ENCODE assay signal across 23 mouse cellular contexts in the genomic region with DNA sequence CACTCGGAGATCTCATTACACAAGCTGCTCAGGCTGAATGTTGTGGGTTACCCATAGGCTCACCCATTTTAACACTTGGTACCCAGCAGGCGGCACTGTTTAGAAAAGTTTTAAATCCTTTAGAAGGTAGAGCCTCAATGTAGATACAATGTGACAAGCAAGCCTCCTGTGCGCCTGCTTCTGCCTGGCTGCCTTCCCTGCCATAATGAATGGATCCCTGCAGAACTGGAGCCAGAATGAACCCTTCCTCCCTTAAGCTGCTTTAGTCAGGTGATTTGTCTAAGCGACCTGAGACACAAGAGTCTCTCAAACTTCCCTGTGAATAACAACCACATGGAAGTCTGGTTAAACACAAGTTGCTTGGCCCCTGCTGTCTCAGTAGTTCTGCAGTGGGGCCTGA.
DNase-seq lines count a peak whose midpoint lies in the region; ATAC-seq and TF ChIP-seq lines count a peak whose summit lies in the region.
"Had no signal": no experiment of that assay in that cellular context is flagged by ENCODE, and none has a peak within 500 bp of the region (broad histone marks: within the 10 kb centered on the region; RNA-seq: fewer than 3 reads in every experiment).

No protein-coding gene starts in this region.

- H3K4me3 ChIP-seq in embryonic facial prominence, embryonic 11.5 days (ENCODE audit: low read depth, low read length): no peak overlapping the region
- no peak overlapping the region for H3K4me3 ChIP-seq in embryonic facial prominence, embryonic 10.5 days
- H3K4me3 ChIP-seq in layer of hippocampus, adult 2 months: no peak overlapping the region
- H3K4me3 ChIP-seq in E14TG2a.4 (replicated peaks; ENCODE audit: low read length): no peak overlapping the region
- H3K4me3 ChIP-seq in midbrain, embryonic 15.5 days: no peak overlapping the region
- H3K4me3 ChIP-seq: embryonic facial prominence, embryonic 13.5 days; forebrain, embryonic 12.5 days; heart, embryonic 13.5 days; hindbrain, embryonic 13.5 days had no signal

- H3K9ac ChIP-seq in embryonic facial prominence, embryonic 11.5 days (replicated peaks; ENCODE audit: low read length): no peak overlapping the region
- H3K9ac ChIP-seq in midbrain, embryonic 15.5 days: no peak overlapping the region
- H3K9ac ChIP-seq: embryonic facial prominence, embryonic 13.5 days; forebrain, embryonic 12.5 days; heart, embryonic 13.5 days; hindbrain, embryonic 13.5 days had no signal

- H3K36me3 ChIP-seq in embryonic facial prominence, embryonic 11.5 days (replicated peaks; ENCODE audit: control insufficient read depth, insufficient read depth, low read depth, low read length): no peaks in the 10 kb centered on the region
- H3K36me3 ChIP-seq in embryonic facial prominence, embryonic 10.5 days (replicated peaks): no peaks in the 10 kb centered on the region
- no peaks in the 10 kb centered on the region for H3K36me3 ChIP-seq in E14TG2a.4 (ENCODE audit: insufficient read depth, low read length)
- H3K36me3 ChIP-seq in midbrain, embryonic 15.5 days (replicated peaks): no peaks in the 10 kb centered on the region
- H3K36me3 ChIP-seq: embryonic facial prominence, embryonic 13.5 days; forebrain, embryonic 12.5 days; heart, embryonic 13.5 days; hindbrain, embryonic 13.5 days had no signal

- H3K4me2 ChIP-seq in embryonic facial prominence, embryonic 11.5 days (ENCODE audit: low read depth, low read length): no peak overlapping the region
- no peak overlapping the region for H3K4me2 ChIP-seq in midbrain, embryonic 15.5 days
- H3K4me2 ChIP-seq: embryonic facial prominence, embryonic 13.5 days; forebrain, embryonic 12.5 days; heart, embryonic 13.5 days; hindbrain, embryonic 13.5 days had no signal

- no peak overlapping the region for H3K27ac ChIP-seq in embryonic facial prominence, embryonic 11.5 days (replicated peaks; ENCODE audit: low read depth, low read length)
- H3K27ac ChIP-seq in embryonic facial prominence, embryonic 10.5 days (replicated peaks): no peak overlapping the region
- H3K27ac ChIP-seq in layer of hippocampus, adult 2 months: no peak overlapping the region
- no peak overlapping the region for H3K27ac ChIP-seq in midbrain, embryonic 15.5 days
- H3K27ac ChIP-seq: embryonic facial prominence, embryonic 13.5 days; forebrain, embryonic 12.5 days; heart, embryonic 13.5 days; hindbrain, embryonic 13.5 days; hindbrain, postnatal 0 days had no signal

- peak; percentile 9 for DNase-seq in embryonic facial prominence, embryonic 11.5 days (ENCODE audit: low spot score)
- DNase-seq in embryonic facial prominence, embryonic 10.5 days (ENCODE audit: low spot score): no peak
- DNase-seq in layer of hippocampus, adult 2 months (ENCODE audit: low spot score in 2 of 2): no peak
- no peak for DNase-seq in layer of hippocampus, postnatal 10 days (ENCODE audit: low spot score in 2 of 2)
- DNase-seq in R1 (ENCODE audit: low read depth, low spot score): peak; percentile 33
- no peak for DNase-seq in right cerebral cortex, postnatal 14 days
- DNase-seq: adrenal gland, adult 8-10 months; adrenal gland, postnatal 36 days; cerebellum, adult 11 months; cerebellum, adult 8-10 months; cerebellum, postnatal 14 days; embryo, embryonic 11 days; gastrocnemius, postnatal 10 days; heart, postnatal 36 days had no signal

- 57% methylated on average over 4 of the region's 4 CpGs for WGBS in embryonic facial prominence, embryonic 11.5 days
- 58% methylated on average over 4 of the region's 4 CpGs for WGBS in embryonic facial prominence, embryonic 10.5 days
- WGBS in midbrain, embryonic 15.5 days: 55% methylated on average over 4 of the region's 4 CpGs

- H3K4me1 ChIP-seq in embryonic facial prominence, embryonic 11.5 days (ENCODE audit: control insufficient read depth, insufficient read depth, low read length): no peaks in the 10 kb centered on the region
- no peaks in the 10 kb centered on the region for H3K4me1 ChIP-seq in embryonic facial prominence, embryonic 10.5 days
- H3K4me1 ChIP-seq in E14TG2a.4 (replicated peaks; ENCODE audit: low read depth, low read length): no peaks in the 10 kb centered on the region
- no peaks in the 10 kb centered on the region for H3K4me1 ChIP-seq in midbrain, embryonic 15.5 days
- H3K4me1 ChIP-seq: embryonic facial prominence, embryonic 13.5 days; forebrain, embryonic 12.5 days; hindbrain, embryonic 13.5 days had no signal

- no peak for ATAC-seq in embryonic facial prominence, embryonic 11.5 days (replicated peaks; ENCODE audit: insufficient number of reproducible peaks, low FRiP score, low TSS enrichment, low read depth)
- no peak for ATAC-seq in midbrain, embryonic 15.5 days (replicated peaks)
- ATAC-seq: forebrain, embryonic 16.5 days; hindbrain, postnatal 0 days; Patski had no signal

- TF ChIP-seq CTCF in layer of hippocampus, adult 2 months (conservative IDR thresholded peaks at IDR 0.05): peak; percentile 26; the same call in 1 of the 2 replicates
- 0 out of 2 replicates have a peak, but pooled peaks have one; percentile 4 for TF ChIP-seq CTCF in E14TG2a.4 (conservative IDR thresholded peaks at IDR 0.05; ENCODE audit: low read length)

- no peaks in the 10 kb centered on the region for H3K9me3 ChIP-seq in embryonic facial prominence, embryonic 11.5 days (replicated peaks; ENCODE audit: control insufficient read depth, low read length)
- no peaks in the 10 kb centered on the region for H3K9me3 ChIP-seq in embryonic facial prominence, embryonic 10.5 days
- no peaks in the 10 kb centered on the region for H3K9me3 ChIP-seq in E14TG2a.4 (ENCODE audit: low read length)
- no peaks in the 10 kb centered on the region for H3K9me3 ChIP-seq in midbrain, embryonic 15.5 days
- H3K9me3 ChIP-seq: embryonic facial prominence, embryonic 13.5 days; forebrain, embryonic 12.5 days; heart, embryonic 13.5 days; hindbrain, embryonic 13.5 days had no signal

- no peaks in the 10 kb centered on the region for H3K27me3 ChIP-seq in embryonic facial prominence, embryonic 11.5 days (ENCODE audit: control insufficient read depth, insufficient read depth, low read length)
- peaks cover 7% of the 10 kb centered on the region; the same call in 1 of the 2 replicates for H3K27me3 ChIP-seq in embryonic facial prominence, embryonic 10.5 days (replicated peaks; ENCODE audit: low read depth, poor library complexity, severe bottlenecking)
- peaks cover 5% of the 10 kb centered on the region; the same call in 1 of the 2 replicates for H3K27me3 ChIP-seq in E14TG2a.4 (ENCODE audit: insufficient read depth, low read length)
- no peaks in the 10 kb centered on the region for H3K27me3 ChIP-seq in midbrain, embryonic 15.5 days (replicated peaks)
- H3K27me3 ChIP-seq: heart, embryonic 13.5 days; Patski had no signal

Comparison
In these comparisons a context has a peak if more than half of its experiments do, and no peak if none do; other contexts are left out.
1. DNase-seq: peak in embryonic facial prominence, embryonic 11.5 days (single experiment) and R1 (single experiment); none in embryonic facial prominence, embryonic 10.5 days (single experiment), layer of hippocampus, adult 2 months (0 of 2), layer of hippocampus, postnatal 10 days (0 of 2) and right cerebral cortex, postnatal 14 days (single experiment).